Mouse (Mus musculus): ENCODE measurements at regions not wholly inside any gene's neighbourhood (a gene's known extent, or its start where the extent isn't known, plus 50 kb on each side); places are given as distances from the start of the nearest gene placed in this dataset.

DNA sequence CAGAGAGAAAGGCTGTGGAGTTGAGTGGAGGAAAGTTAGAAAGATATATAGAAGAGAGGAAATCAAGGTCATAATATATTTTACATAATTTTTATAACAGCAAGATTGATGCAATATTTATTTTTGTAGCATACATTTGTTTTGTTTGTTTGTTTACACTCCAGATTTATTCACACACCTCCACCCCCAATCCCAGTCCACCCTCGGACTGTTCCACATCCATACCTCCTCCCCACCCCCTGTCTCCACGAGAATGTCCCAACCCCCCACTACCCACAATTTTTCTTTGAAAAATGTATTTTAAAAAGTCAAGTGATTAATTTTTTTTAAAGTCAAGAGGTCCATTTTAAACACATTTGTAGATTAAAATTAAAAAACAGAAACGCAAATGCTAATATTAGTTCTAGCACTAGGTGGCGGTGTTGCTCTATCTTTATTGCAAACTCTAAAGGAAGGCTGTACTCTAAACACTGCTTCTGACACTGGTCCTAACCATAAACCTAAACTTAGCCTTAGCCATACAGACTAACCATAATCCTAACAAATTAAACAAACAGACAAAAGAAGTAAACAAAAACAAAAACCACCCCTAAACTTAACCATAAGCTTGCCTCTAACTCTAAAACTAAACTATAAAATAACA is 67.8 kb downstream of the Olfr1505 start:
- peak; percentile 87 for ATAC-seq (replicated peaks; ENCODE audit: low read depth, poor library complexity, severe bottlenecking)

DNA sequence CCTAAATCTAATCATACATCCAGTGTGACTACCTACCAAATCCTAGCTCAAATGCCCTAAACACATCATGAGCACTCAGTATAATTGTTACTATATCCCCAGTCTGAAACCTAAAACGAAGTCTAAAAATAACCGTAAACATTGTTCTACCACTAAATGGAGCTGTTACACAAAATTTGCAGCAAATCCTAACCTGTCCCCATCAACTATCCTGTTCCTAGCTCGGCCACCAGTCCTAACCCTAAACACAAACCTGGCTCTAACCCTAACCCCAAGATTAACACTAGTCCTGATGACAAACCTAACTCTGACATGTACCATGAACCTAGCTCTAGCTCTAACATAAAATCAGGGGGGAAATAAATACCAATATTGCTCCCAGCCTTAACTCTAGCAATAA is 69.5 kb downstream of the Olfr1505 start:
- ATAC-seq (replicated peaks; ENCODE audit: low read depth, poor library complexity, severe bottlenecking) = no peak
